Mouse (Mus musculus) B cell, adult 2 months (primary cell): ENCODE measurements around the gene Gm42674.

Experiments used
- DNase-seq, 2 experiments: peaks; one replicate each; pipeline ENCODE4 v3.0.0; 2022

Gm42674 gene

GRCm38 (mm10) chr3:90626266-90627021 lies 24.7 kb downstream of the Gm42674 start:
- DNase-seq = no peak

- DNase-seq = no peak
Observed at GRCm38 (mm10) chr3:90627366-90627765, 25.7 kb downstream of the Gm42674 start.

DNA sequence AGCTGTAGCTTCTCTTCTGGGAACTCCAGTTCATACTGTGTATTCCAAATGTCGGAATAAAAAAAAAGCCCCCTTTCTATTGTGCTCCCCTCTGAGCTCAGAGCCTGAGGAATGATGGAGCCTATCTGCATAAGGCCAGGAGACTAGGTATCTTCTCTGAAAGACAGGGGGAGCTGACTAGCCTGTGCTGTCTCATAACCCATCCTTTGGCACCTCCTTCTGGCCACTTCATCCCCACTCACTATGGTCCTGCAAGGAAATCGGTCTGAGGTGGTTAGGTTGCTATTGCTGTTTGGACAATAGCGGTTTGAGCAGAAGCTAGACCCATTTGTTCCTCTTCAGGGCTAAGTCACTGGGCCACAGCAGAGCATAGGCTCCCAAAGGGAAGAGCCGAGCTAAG lies 26.1 kb downstream of the Gm42674 start:
- peak; percentile 49 to 60 for DNase-seq

- no peak for DNase-seq
Observed at GRCm38 (mm10) chr3:90629298-90629697, 27.6 kb downstream of the Gm42674 start.

DNA sequence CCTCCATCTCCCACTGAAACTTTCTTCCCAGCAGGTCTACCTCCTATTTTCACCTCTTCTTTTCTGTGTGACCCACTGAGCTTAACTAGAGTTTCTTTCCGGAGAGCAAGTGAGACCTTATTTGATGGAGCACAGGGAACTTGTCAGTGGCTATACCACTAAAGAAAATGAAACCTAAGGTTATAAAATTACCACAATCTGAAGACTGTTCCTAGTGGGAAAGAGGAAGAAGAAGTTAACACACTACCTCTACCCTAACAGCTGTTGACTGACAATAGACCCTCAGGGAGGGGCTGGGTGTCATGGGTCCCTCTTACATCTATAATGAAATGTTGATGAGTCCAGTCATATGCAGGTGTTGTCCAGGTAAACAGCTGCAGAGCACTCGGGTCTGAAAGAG lies 30.3 kb downstream of the Gm42674 start:
- no peak for DNase-seq

GRCm38 (mm10) chr3:90638511-90639275 lies 37.0 kb downstream of the Gm42674 start:
- DNase-seq = no peak

- peak; percentile 73 to 75 for DNase-seq
Observed at GRCm38 (mm10) chr3:90639511-90640154, 37.9 kb downstream of the Gm42674 start.

DNA sequence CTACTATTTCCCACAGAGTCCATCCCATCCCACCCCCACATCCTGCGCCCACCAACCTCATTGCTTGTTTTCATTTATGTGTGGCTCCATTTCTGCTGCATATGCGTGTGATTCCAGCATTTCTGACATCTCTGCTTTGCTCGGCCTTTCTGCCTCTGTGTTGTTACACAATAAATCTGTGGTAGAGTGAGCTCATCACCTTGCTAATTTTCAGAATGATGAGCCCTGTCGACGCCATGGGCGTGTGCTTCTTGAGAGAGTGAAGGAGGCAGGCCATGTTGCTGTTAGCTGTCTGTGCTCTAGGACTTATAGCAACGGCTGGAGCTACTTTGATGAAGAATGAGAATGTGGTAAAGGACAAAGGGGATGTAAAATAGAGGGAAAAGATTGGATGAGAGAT lies 39.3 kb downstream of the Gm42674 start:
- no peak for DNase-seq

DNA sequence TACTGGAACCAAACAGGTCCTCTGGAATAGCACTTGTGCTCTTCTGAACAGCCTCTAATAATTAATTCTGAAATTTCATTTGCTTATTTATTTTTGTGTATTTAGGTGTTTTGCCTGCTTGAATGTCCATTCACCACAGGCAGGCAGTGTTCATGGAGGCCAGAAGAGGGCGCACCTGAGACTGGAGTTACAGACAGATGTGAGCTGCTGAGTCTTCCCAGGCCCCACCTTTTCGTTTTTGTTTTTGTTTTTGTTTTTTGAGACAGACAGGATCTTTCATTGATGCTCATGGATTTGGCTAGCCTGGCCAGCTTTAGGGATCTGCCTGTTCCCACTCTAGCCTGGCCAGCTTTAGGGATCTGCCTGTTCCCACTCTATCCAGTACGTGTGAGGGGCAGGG lies 42.5 kb downstream of the Gm42674 start:
- DNase-seq = peak; percentile 72 to 73

DNA sequence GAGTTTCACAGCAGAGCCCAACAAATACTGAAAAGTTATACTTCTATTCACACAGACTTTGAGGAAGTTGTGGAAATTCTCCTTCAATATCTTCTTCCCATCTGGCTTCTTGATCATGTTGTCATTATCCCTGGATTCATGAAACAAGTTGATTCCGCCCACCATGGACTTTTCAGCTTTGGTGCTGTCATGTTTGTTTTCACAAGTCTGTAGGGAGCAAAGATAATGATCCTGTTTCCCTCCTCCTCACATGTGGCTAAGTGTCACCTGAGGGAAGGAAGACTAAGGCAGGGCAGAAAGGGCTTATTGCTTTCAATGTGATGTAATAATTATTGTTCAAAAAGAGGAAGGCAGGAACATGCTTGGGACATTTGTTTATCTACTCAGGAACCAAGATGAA lies 45.6 kb downstream of the Gm42674 start:
- DNase-seq = no peak

- no peak for DNase-seq
Observed at GRCm38 (mm10) chr3:90648981-90649380, 47.3 kb downstream of the Gm42674 start.

DNA sequence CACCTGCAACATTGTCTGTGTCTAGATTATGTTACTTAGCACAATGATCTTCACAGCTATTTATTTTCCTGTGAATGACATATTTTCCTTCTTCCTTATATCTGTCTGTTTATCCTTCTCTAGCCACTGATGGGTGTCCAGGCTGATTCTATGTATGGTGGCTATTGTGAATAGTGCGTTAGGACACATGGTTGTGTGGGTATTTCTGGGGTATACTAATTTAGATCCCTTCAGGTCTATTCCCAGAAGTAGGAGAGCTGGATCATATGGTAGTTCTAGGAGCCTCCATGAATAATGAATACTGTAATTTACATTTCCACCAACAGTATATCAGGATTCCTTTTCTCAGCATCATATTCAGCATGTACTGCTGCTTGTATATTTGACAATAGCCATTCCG lies 48.1 kb downstream of the Gm42674 start:
- DNase-seq = no peak

GRCm38 (mm10) chr3:90652878-90653508 lies 51.3 kb downstream of the Gm42674 start:
- peak; percentile 65 to 66 for DNase-seq

GRCm38 (mm10) chr3:90653717-90654116 lies 52.0 kb downstream of the Gm42674 start, which contains the start of gene S100a7a:
S100a7a (plus strand) TSS chr3:90654017.
- no peak for DNase-seq
